Mouse (Mus musculus) ES-Bruce4 (cell line): ENCODE measurements at regions not wholly inside any gene's neighbourhood (a gene's known extent, or its start where the extent isn't known, plus 50 kb on each side); places are given as distances from the start of the nearest gene placed in this dataset.

Experiments used
- CTCF ChIP-seq: IDR thresholded peaks from one replicate; pipeline ENCODE4 v1.8.1; 2011; ENCODE audit warnings: low read depth, low read length
- EP300 ChIP-seq: IDR thresholded peaks from 2 replicates; pipeline ENCODE4 v1.6.1; 2011; ENCODE audit warnings: low read depth, low read length; ENCODE audit not compliant: insufficient read depth
- POLR2A ChIP-seq: IDR thresholded peaks from one replicate; pipeline ENCODE4 v1.8.1; 2011; ENCODE audit warnings: low read length; ENCODE audit not compliant: insufficient read depth

GRCm38 (mm10) chr11:114554576-114554975 is 113.7 kb upstream of the Rpl38 start:
- TF ChIP-seq POLR2A (no peak), CTCF (peak; percentile 25), EP300 (no peak)
